Comparison of ENCODE assay signal across 8 mouse cellular contexts in genomic region chr4:129793713-129794329, GRCm38 (mm10). TPM values are rescaled to one million over a fixed set of nuclear protein-coding genes. Genes with fewer than 3 reads are reported as not detected.
A peak's percentile ranks its signal among the peaks of the same experiment; 100 is the strongest.
DNase-seq lines count a peak whose midpoint lies in the region; ATAC-seq lines count a peak whose summit lies in the region.
"Had no signal": no experiment of that assay in that cellular context is flagged by ENCODE, and none has a peak within 500 bp of the region (broad histone marks: within the 10 kb centered on the region; RNA-seq: fewer than 3 reads in every experiment).

No protein-coding gene starts in this region.

- no peaks in the 10 kb centered on the region for H3K36me3 ChIP-seq in hindbrain, embryonic 16.5 days (ENCODE audit: control insufficient read depth, insufficient read depth, low read length)
- H3K36me3 ChIP-seq: hindbrain, embryonic 15.5 days had no signal

- peaks cover 16% of the 10 kb centered on the region for H3K4me1 ChIP-seq in hindbrain, embryonic 16.5 days (ENCODE audit: control insufficient read depth, insufficient read depth, low read depth, low read length)

- H3K9me3 ChIP-seq in hindbrain, embryonic 16.5 days (ENCODE audit: control insufficient read depth, low read length), result no peaks in the 10 kb centered on the region
- H3K9me3 ChIP-seq: hindbrain, embryonic 15.5 days had no signal

- no peak overlapping the region for H3K4me3 ChIP-seq in hindbrain, embryonic 16.5 days (ENCODE audit: low read length)
- H3K4me3 ChIP-seq: hindbrain, embryonic 15.5 days had no signal

- DNase-seq in 416B (ENCODE audit: low read depth), result peak; percentile 96
- DNase-seq in CD8-positive naive resting alpha-beta T cell, adult 2 months (ENCODE audit: low read depth in 2 of 2, low spot score in 2 of 2), result peak; percentile 77 to 78
- DNase-seq in fat pad, adult 2 months (ENCODE audit: extremely low read depth, low read depth, low spot score), result peak; percentile 82
- no peak for DNase-seq in retina, postnatal 1 day
- DNase-seq in frontal cortex, postnatal 10 days (ENCODE audit: low spot score in 2 of 2), result no peak

- no peak overlapping the region for H3K4me2 ChIP-seq in hindbrain, embryonic 16.5 days (ENCODE audit: low read length)
- H3K4me2 ChIP-seq: hindbrain, embryonic 15.5 days had no signal

- 76% methylated on average over 5 of the region's 5 CpGs for WGBS in hindbrain, embryonic 16.5 days

- H3K27me3 ChIP-seq in hindbrain, embryonic 16.5 days (replicated peaks; ENCODE audit: control insufficient read depth, insufficient read depth, low read length), result no peaks in the 10 kb centered on the region

- H3K9ac ChIP-seq in hindbrain, embryonic 16.5 days (ENCODE audit: low read depth, low read length), result no peak overlapping the region
- H3K9ac ChIP-seq: hindbrain, embryonic 15.5 days had no signal

- H3K27ac ChIP-seq in hindbrain, embryonic 16.5 days (ENCODE audit: low read depth, low read length), result no peak overlapping the region

- ATAC-seq in megakaryocyte, adult 5-6 weeks (ENCODE audit: poor library complexity, severe bottlenecking), result peak; percentile 83
- no peak for ATAC-seq in hindbrain, embryonic 16.5 days

RNA-seq across cellular contexts. Expression of gene Ptp4a2, which starts 17.2 kb away (rescaled TPM):
- total RNA-seq in megakaryocyte, adult 5-6 weeks (2015), result 363 and 365 TPM in 2 replicates
- total RNA-seq in megakaryocyte, adult 5-6 weeks (2017), result 430 and 463 TPM in 2 replicates
- 217 and 224 TPM in 2 replicates for polyA plus RNA-seq in hindbrain, embryonic 16.5 days (2015; fragmentation: Nextera tagmentation; extraction: Ambion mirVana)

RNA-seq across cellular contexts. Expression of gene Khdrbs1, which starts 51.7 kb away (rescaled TPM):
- 83.6 and 94.7 TPM in 2 replicates for total RNA-seq in megakaryocyte, adult 5-6 weeks (2015)
- total RNA-seq in megakaryocyte, adult 5-6 weeks (2017), result 69.9 and 89.8 TPM in 2 replicates
- 96.3 and 104 TPM in 2 replicates for polyA plus RNA-seq in hindbrain, embryonic 16.5 days (2015; fragmentation: Nextera tagmentation; extraction: Ambion mirVana)

Comparison
In these comparisons a context has a peak if more than half of its experiments do, and no peak if none do; other contexts are left out.
1. DNase-seq: peak in 416B (single experiment), CD8-positive naive resting alpha-beta T cell, adult 2 months (2 of 2) and fat pad, adult 2 months (single experiment); none in retina, postnatal 1 day (single experiment) and frontal cortex, postnatal 10 days (0 of 2).